Mouse (Mus musculus) CH12.LX (cell line): Measurements from ENCODE around the gene Slc44a1. TPM values are rescaled to one million over a fixed set of nuclear protein-coding genes. Genes with fewer than 3 reads are reported as not detected.

Experiments
- DNase-seq: peaks from one replicate; pipeline ENCODE4 v3.0.0-alpha.2; 2013; ENCODE audit errors: extremely low read depth
- H3K27ac ChIP-seq: 2 replicates; pipeline ENCODE4 v1.5.1; 2012; ENCODE audit warnings: low read depth, mild to moderate bottlenecking, control low read depth, moderate library complexity; ENCODE audit not compliant: insufficient read depth
- H3K27me3 ChIP-seq: replicated peaks from 2 replicates; pipeline ENCODE3; 2012; ENCODE audit warnings: inconsistent platforms
- H3K36me3 ChIP-seq, 2 experiments: replicated peaks in 1 of 2; 2 replicates each; pipeline versions ENCODE3 to v1.6.1; 2012; ENCODE audit warnings: inconsistent platforms in 1 of 2, low read length in 1 of 2, mild to moderate bottlenecking in 1 of 2, mixed read lengths in 1 of 2, moderate library complexity in 1 of 2; ENCODE audit not compliant: control insufficient read depth in 1 of 2, insufficient read depth in 1 of 2
- H3K4me1 ChIP-seq, 2 experiments: 2 replicates each; pipeline ENCODE4 v1.6.1; 2012; ENCODE audit warnings: inconsistent platforms in 1 of 2, moderate library complexity in 1 of 2; ENCODE audit not compliant: insufficient read depth in 2 of 2, control insufficient read depth in 1 of 2
- H3K4me2 ChIP-seq: 2 replicates; pipeline ENCODE4 v1.6.1; 2012; ENCODE audit warnings: low read depth, mild to moderate bottlenecking, control low read depth; ENCODE audit not compliant: poor library complexity, insufficient read depth, severe bottlenecking
- H3K4me3 ChIP-seq, 3 experiments: fragments of 150-350 bp in 1 of 3; sonication (generic) in 1 of 3; replicated peaks in 1 of 3; 2 replicates each; pipeline versions ENCODE3 to v1.5.1; 2011 to 2012; ENCODE audit warnings: low read depth in 2 of 3, low read length in 2 of 3, mild to moderate bottlenecking in 2 of 3, moderate library complexity in 2 of 3, control low read depth in 1 of 3, improper control_type of control experiment in 1 of 3, inconsistent platforms in 1 of 3, mixed read lengths in 1 of 3; ENCODE audit not compliant: poor library complexity in 1 of 3
- H3K79me2 ChIP-seq: replicated peaks from 2 replicates; pipeline ENCODE4 v1.6.1; 2012; ENCODE audit warnings: mild to moderate bottlenecking, moderate library complexity; ENCODE audit not compliant: control insufficient read depth, poor library complexity, insufficient read depth, severe bottlenecking; ENCODE audit errors: extremely low read depth
- H3K9ac ChIP-seq: 2 replicates; pipeline ENCODE4 v1.6.1; 2012; ENCODE audit warnings: low read depth, mild to moderate bottlenecking, control low read depth, moderate library complexity; ENCODE audit not compliant: insufficient read depth
- H3K9me3 ChIP-seq: replicated peaks from 2 replicates; pipeline ENCODE3; 2012; ENCODE audit warnings: low read length, inconsistent platforms, mixed read lengths
- BHLHE40 ChIP-seq: IDR thresholded peaks from 2 replicates; pipeline ENCODE4 v1.6.1; 2011; ENCODE audit warnings: mild to moderate bottlenecking, low read depth, low read length, improper control_type of control experiment
- IRF4 ChIP-seq: IDR thresholded peaks from 2 replicates; pipeline ENCODE4 v1.6.1; 2014; ENCODE audit warnings: low read depth, mild to moderate bottlenecking, inconsistent platforms, low read length, improper control_type of control experiment
- JUND ChIP-seq: conservative IDR thresholded peaks from 2 replicates; pipeline ENCODE4 v1.6.1; 2011; ENCODE audit warnings: low read depth, low read length, improper control_type of control experiment
- KAT2A ChIP-seq: IDR thresholded peaks from 2 replicates; pipeline ENCODE4 v1.6.1; 2012; ENCODE audit warnings: low read length, improper control_type of control experiment, inconsistent platforms; ENCODE audit not compliant: insufficient replicate concordance
- POLR2A ChIP-seq: IDR thresholded peaks from 2 replicates; pipeline ENCODE4 v1.6.1; 2011; ENCODE audit warnings: low read depth, mild to moderate bottlenecking, improper control_type of control experiment, low read length
- RCOR1 ChIP-seq: conservative IDR thresholded peaks from 2 replicates; pipeline ENCODE4 v1.6.1; 2012; ENCODE audit warnings: low read depth, mild to moderate bottlenecking, inconsistent platforms, low read length, improper control_type of control experiment
- SIN3A ChIP-seq: IDR thresholded peaks from 2 replicates; pipeline ENCODE4 v1.6.1; 2012; ENCODE audit warnings: low read length, improper control_type of control experiment, inconsistent platforms
- TBP ChIP-seq: conservative IDR thresholded peaks from 2 replicates; pipeline ENCODE4 v1.6.1; 2011; ENCODE audit warnings: low read depth, low read length, improper control_type of control experiment
- USF2 ChIP-seq: conservative IDR thresholded peaks from 2 replicates; pipeline ENCODE4 v1.6.1; 2011; ENCODE audit warnings: low read depth, low read length, improper control_type of control experiment
- ZC3H11A ChIP-seq: IDR thresholded peaks from 2 replicates; pipeline ENCODE4 v1.6.1; 2012; ENCODE audit warnings: low read depth, mild to moderate bottlenecking, inconsistent platforms, low read length, improper control_type of control experiment
- ZMIZ1 ChIP-seq: IDR thresholded peaks from 2 replicates; pipeline ENCODE4 v1.6.1; 2012; ENCODE audit warnings: low read depth, mild to moderate bottlenecking, inconsistent platforms, low read length, improper control_type of control experiment
- dilution Hi-C: fragments of 300-500 bp; cut with MboI; formaldehyde crosslinking; loops from 2 replicates; pipeline ENCODE4 v1.14.3; 2020; ENCODE audit warnings: low sequenced_read_pairs; ENCODE audit not compliant: extremely low pct_unique_long_range_greater_than_20kb, extremely low pct_ligation_motif_present
- in situ Hi-C: fragments of 300-500 bp; cut with MboI; formaldehyde crosslinking; loops from 3 replicates; pipeline ENCODE4 v1.14.3; 2019; ENCODE audit warnings: low sequenced_read_pairs, low pct_ligation_motif_present, low pct_unique_long_range_greater_than_20kb, mixed read lengths
- polyA plus RNA-seq: library from polyadenylated mRNA; unstranded; fragments of >175 nt; gene quantifications from 2 replicates; pipeline ENCODE4 v1.2.1, GENCODE M21; 2012; ENCODE audit warnings: low read depth; ENCODE audit not compliant: insufficient read length
- total RNA-seq, 2 experiments: library from RNA; depleted of rRNA; stranded (reverse); fragments of 300-350 nt in 1 of 2; fragments of >200 nt in 1 of 2; gene quantifications; 2 replicates each; pipeline ENCODE4 v1.2.3; 2012 to 2014

The Slc44a1 gene
- total and polyA plus RNA-seq, 3 experiments, result 5.4 to 9.3 (median 6.6) TPM

- no peak overlapping the region for H3K4me3 ChIP-seq
Observed at GRCm38 (mm10) chr4:53441683-53442082, 1.5 kb downstream of the Slc44a1 start.

GRCm38 (mm10) chr4:53446216-53446615 lies 6.0 kb downstream of the Slc44a1 start:
- no peak overlapping the region for H3K4me2 ChIP-seq
- no peaks in the 10 kb centered on the region for H3K36me3 ChIP-seq
- no peak overlapping the region for H3K27ac ChIP-seq
- peaks cover 2% of the 10 kb centered on the region for H3K27me3 ChIP-seq
- no peak for TF ChIP-seq ZMIZ1
- no peak for TF ChIP-seq BHLHE40
- TF ChIP-seq ZC3H11A, result no peak
- no peak for TF ChIP-seq USF2
- TF ChIP-seq KAT2A, result no peak
- TF ChIP-seq TBP, result no peak
- no peak for TF ChIP-seq SIN3A
- TF ChIP-seq JUND, result no peak
- no peak for TF ChIP-seq IRF4
- no peak for DNase-seq
- dilution Hi-C loops (no loop called here), in situ Hi-C loops (no loop called here)
- no peak overlapping the region for H3K4me3 ChIP-seq
- H3K9me3 ChIP-seq, result no peaks in the 10 kb centered on the region
- H3K4me1 ChIP-seq, result peaks cover 4 to 10% of the 10 kb centered on the region in 2 experiments; a peak in 3 of 4 replicates
- no peak overlapping the region for H3K9ac ChIP-seq
- no peaks in the 10 kb centered on the region for H3K79me2 ChIP-seq

More at GRCm38 (mm10) chr4:53441683-53442082, 1.5 kb downstream of the Slc44a1 start:
- in situ Hi-C loops (no loop called here), dilution Hi-C loops (no loop called here)
- Histone ChIP-seq H3K9ac (no peak overlapping the region), H3K27me3 (peaks cover 5% of the 10 kb centered on the region), H3K27ac (no peak overlapping the region), H3K4me2 (no peak overlapping the region), H3K36me3 (no peaks in the 10 kb centered on the region), H3K79me2 (no peaks in the 10 kb centered on the region), H3K4me1 (peaks cover 2 to 21% of the 10 kb centered on the region in 2 experiments; a peak in 3 of 4 replicates), H3K9me3 (no peaks in the 10 kb centered on the region)
- no peak for DNase-seq
- TF ChIP-seq RCOR1, result no peak

DNA sequence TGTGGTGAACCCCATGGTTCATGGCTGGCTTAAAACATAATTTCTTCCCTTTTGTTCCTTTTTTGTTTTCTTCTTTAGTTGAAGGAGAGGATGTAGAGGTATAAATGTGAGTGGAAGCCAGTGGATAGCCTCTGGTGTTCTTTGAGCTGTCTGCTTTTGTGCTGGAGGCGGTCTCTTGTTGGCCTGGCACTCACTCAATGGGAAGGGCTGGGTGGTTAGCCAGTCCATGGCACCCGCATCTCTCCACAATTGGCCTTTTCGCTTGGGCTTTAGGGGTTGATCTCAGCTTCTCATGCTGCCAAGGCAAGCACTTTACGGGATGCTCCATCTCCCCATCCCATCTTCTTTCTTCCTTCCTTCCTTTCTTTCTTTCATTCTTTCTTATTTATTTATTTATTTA lies 7.6 kb downstream of the Slc44a1 start:
- Histone ChIP-seq H3K36me3 (no peaks in the 10 kb centered on the region), H3K4me1 (peaks cover 3 to 4% of the 10 kb centered on the region in 2 experiments; a peak in 2 of 4 replicates), H3K4me2 (no peak overlapping the region), H3K79me2 (no peaks in the 10 kb centered on the region), H3K4me3 (no peak overlapping the region), H3K27ac (no peak overlapping the region), H3K27me3 (no peaks in the 10 kb centered on the region), H3K9me3 (no peaks in the 10 kb centered on the region), H3K9ac (no peak overlapping the region)
- TF ChIP-seq POLR2A, result no peak
- no peak for TF ChIP-seq TBP
- no peak for DNase-seq
- dilution Hi-C loops, result no loop called here
- in situ Hi-C loops, result no loop called here
